Mouse (Mus musculus) retina, postnatal 1 day (tissue): Measurements from ENCODE around the gene Plk2.
A peak's percentile ranks its signal among the peaks of the same experiment; 100 is the strongest.

Source experiments
- DNase-seq: peaks from one replicate; pipeline ENCODE4 v3.0.0-alpha.2; 2012

The Plk2 gene

DNA sequence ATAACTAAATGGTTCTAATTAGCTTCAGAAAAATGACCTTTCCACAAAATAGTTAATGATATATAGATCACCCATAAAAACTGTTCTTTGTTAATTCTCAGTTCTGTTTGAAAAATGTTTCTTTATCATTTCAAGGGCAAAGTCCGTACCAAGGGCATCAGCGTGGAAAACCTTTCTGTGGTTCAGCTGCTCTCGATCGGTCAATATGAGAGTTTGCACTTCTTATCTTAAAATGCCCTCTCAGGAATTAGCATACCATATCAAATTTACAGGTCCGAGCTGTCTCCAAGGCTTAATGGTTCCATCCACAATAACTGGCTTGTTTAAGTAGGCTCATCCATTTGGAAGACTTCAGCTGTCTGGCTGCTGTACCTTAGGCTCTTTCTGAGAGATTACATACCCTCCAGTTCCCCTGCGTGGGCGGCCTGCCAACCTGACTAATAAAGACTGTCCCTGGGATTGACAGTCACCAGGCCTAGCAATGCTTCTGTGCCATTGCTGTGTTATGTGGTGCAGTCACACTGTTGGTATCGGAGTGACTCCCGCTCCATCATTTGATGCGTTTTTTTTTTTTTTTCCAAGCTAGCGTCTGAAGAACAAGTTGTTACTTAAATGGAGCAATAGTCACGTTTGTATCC lies 17.8 kb downstream of the Plk2 start:
- DNase-seq = peak; percentile 40

DNA sequence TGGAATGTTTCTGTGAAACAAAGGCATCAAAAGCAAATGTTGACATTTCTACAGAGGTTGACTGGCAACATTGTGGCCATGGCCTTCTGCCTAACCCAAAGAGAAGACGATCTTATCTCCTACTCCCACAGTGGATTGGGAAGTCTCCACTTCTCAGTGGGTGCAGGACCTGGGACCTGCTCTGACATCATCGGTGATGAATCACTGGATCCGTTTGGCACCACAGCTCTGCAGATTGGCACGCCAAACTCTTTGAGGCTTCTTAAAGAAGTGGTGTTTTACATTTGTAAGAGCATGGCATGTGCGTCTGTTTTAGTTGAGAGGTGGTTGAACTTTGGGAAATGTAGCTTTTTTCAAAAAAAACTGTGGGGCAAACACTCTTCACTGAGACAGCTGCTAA lies 23.8 kb downstream of the Plk2 start:
- DNase-seq = no peak

DNA sequence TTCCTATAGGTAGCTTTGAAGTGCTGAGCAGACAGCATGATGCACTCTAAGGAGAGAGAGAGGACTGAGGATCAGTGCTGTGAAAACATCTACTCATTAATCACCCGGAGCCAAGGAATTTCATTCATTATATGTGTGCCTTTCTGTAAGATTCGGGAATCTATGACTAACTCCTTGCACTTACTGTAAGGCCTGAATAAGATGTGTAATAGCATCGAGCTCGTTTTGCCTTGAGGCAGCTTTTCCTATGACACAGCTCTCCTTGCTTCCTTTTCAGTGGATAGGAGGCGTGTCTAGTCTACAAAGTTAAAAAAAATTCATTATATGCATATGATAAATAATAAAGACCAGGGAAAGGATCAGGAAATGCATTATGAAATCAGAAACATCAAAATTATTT lies 24.8 kb downstream of the Plk2 start:
- DNase-seq = no peak

DNA sequence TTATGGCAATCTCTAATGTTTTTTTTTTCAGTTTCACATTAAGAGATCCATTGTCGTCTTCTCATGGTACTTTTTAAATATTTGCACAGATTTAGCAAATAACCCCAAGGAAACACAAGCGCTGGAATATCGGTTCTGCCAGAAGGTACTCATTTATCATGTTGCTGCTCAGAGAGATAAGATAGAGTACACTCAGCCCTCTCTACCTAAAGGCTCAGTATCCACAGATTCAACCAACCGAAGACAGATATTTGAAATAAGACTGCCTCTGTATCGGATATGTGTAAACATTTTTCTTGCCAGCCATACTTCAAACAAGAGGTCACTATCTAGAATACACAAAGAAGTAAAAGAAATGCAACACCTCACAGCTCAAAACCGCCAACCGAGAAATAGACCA lies 27.6 kb downstream of the Plk2 start:
- no peak for DNase-seq

DNA sequence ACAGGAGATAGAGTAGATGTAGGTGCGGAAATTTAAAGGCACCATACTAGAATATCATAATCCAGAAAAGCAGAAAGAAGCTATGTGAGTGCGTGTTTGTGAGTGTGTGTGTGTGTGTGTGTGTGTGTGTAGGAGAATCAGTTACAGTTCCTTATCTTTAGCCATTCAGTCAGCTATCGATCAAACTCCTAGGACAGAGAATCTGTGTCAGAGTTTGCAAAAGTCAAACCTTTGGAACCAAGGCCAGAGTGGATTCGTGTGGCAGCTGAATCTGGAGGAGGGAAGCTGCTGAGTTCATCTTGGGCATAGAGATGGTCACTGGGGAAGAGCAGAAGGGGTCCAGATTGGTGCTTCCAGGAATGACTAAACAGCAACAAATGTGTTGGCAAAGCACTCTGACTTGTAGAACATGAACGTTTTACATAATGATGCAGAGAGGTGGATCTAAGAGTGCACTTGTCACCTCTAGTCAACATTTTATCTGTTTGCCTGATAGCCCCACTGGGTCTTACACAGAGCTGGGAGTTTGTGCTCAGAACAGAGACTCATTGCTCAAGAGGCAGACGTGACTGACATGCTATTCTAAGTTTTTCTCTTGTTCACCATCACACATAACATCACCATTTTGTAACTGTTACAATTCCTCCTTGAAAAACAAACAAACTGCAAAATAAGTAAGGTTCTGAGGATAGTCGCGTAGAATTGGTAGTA lies 30.8 kb downstream of the Plk2 start:
- DNase-seq = no peak

DNA sequence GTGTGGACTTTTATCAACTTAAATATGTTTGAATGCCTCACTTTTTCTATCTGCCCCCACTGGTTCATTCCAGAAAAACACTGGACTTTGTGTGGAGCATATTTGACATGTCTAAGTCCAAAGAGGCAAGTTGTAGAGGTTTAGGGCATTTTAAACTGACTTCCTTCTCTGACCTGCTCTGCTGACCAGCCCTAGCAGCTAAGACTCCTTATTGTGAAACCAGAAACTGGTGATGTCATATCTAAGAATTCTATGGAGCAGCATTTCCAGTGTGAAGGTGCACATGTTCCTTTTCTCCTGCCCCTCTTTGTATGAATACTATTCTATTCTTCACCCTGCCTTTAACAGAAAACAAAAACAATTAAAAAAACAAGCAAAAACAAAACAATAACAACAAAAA lies 36.5 kb downstream of the Plk2 start:
- no peak for DNase-seq

DNA sequence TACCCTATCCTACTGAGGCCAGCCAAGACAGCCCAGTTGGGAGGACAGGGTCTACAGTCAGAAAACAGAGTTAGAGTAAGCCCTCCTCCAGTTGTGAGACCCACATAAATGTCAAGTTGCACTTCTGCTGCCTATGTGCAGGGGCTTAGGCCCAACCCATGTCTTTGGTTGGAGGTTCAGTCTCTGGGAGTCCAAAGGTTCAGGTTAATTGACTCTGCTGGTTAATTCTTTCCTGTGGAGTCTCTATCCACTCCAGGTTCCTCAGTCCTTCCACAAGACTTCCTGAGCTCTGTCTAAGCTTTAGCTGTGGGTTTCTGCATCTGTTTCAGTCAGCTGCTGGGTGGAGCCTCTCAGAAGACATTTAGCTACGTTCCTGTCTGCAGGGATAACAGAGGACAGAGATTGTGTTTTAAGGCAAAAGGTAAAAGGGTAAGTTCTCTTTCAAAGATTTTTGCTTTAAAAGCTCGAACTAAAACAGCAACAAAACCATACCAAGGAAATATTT lies 37.3 kb downstream of the Plk2 start:
- DNase-seq = no peak

DNA sequence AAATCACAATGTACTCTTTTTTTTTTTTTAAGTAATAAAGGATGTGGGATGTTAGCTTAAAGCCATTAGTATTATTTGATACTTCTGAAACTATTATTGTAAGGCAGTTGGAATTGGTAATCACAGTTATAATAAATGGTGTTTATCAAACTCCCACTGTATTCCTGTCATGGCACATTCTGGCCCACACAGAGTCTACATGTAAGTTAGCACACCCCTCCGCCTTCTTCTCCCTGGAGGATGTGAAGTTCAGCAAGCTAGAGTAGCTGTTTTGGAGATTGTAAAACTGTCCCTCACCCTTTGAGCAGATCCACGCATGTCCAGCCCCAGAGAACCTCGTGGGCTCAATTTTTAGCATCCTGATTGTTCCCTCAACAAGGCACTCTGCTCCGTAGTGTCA lies 37.8 kb downstream of the Plk2 start:
- DNase-seq = no peak

DNA sequence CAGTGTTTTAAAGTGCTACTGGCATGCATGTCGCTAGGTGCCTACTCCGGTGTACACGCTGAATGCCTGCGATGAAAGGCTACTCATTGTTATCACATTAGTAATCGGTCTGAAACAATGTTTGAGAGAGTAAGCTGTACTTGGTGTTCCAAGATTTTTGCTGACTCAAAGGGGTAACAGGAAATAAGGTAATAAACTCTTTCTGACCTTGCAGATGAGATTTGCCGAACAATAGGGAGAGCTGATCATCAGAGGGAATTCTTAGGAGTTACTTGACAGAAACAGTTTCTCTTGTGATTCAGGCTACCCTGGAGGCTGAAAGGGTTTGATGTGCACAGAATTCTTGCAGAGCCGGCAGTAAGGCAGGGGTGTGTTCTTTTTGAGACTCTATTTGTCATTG lies 41.8 kb downstream of the Plk2 start:
- DNase-seq = no peak

DNA sequence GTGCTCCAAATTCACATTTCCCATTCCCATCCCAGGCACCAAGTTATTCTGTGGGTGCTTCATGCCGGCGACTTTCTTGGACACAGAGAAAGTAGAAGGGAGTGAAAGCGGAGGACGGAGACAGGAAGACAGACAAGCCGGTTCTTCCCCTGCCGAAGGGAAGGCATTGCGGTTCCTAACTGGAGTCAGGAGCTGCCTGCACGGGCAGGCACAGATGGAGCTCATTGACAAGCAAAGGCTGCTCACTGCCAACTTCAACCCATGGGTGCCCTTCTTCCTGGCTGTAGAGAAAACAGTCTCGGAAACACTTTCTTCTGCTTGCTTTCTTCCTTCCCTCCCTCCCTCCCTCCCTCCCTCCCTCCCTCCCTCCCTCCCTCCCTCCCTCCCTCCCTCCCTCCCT lies 43.8 kb downstream of the Plk2 start:
- no peak for DNase-seq

DNA sequence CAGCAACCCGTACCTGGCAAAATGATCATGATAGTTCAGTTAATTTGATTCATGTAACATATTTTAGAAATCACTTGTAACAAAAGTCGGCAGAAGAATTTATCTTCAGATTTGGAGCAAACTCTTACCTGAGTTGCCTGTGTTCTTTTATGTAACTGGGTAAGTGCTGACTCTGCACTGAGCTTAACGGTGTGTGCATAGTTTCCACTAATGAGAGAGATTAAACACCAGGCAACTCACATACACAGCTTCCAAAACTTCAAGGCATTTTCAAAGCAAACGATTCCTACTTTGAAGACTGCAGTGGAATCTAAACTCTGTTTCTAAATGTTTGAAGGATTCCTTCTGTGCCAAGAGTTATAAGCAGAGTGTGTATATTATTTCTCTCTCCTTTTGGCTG lies 49.5 kb downstream of the Plk2 start:
- no peak for DNase-seq

DNA sequence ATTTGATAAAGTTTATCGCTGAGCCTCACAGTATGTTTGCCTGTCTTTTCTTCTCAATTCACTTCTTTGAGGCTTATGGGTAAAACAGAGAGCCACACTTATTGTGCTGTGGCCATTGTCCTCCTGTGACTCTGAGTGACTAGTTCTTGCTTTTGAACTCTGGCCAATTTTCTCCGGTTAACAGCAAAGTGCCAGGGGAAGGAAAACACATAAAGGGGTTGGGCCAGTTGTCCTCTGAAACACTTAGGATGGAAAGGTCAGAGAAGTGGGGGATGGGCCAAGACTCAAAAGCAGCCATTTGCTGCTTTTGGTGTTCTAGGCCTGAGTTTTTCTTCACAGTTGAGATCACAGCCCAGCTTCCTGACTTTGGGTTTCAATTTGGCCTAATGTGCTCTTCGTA lies 50.0 kb downstream of the Plk2 start:
- no peak for DNase-seq

DNA sequence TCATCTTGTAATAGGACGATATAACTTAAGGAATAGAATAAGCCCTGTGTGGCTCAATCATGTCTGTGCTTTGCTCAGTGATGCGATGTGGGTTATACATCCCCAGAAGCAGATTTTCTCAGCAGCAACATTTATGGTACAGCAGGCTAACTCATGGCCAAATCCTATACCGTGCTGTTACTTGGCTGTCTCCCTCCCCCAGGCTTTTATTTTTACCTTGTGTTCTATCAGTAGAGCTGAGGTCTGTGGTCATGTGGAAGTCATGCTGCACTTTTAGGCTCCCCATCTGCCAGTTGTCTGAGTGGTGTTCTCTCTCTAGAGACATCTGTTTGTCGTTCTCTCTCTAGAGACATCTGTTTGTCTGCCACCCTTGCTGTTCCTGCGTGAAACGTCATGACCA lies 51.6 kb downstream of the Plk2 start:
- no peak for DNase-seq

DNA sequence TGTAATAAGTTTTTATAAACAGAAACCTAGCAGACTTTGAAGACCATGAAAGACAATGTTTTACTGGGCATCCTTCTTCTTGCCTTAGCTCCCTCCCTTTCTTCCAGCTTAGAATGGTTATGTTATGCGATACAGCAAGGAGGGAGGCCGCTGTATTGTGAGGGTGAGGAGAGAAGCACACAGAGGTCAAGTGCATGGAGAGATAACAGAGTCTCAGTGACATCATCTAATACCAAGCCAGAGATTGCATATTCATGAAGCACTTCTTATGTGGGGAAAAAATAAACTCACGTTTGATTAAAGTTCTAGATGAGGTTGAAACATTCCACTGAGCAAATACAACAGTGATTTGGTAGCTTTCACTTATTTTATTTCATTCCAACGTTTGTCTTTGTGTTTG lies 55.2 kb downstream of the Plk2 start:
- no peak for DNase-seq
